Mouse (Mus musculus) limb, embryonic 11.5 days (tissue): ENCODE data around the gene Aff3. TPM values are rescaled to one million over a fixed set of nuclear protein-coding genes. Genes with fewer than 3 reads are reported as not detected.
A peak's percentile ranks its signal among the peaks of the same experiment; 100 is the strongest.

Source experiments
- ATAC-seq: fragments of 200-750 bp; cut with Nextera tagmentation; 2 replicates; pipeline ENCODE4 v1.8.0; 2017; ENCODE audit warnings: low read depth; ENCODE audit not compliant: insufficient number of reproducible peaks, low FRiP score, low TSS enrichment
- DNase-seq: peaks from one replicate; pipeline ENCODE4 v3.0.0-alpha.2; 2015; ENCODE audit warnings: low spot score
- H3K27ac ChIP-seq: fragments of 300-500 bp; sonication (generic); replicated peaks from 2 replicates; pipeline ENCODE4 v1.5.1; 2014; ENCODE audit warnings: low read depth, mild to moderate bottlenecking, low read length
- H3K27me3 ChIP-seq: fragments of 300-500 bp; sonication (generic); 2 replicates; pipeline ENCODE4 v1.6.1; 2014; ENCODE audit warnings: mild to moderate bottlenecking, low read length, mixed read lengths; ENCODE audit not compliant: control insufficient read depth, insufficient read depth
- H3K36me3 ChIP-seq: fragments of 300-500 bp; sonication (generic); 2 replicates; pipeline ENCODE4 v1.6.1; 2014; ENCODE audit warnings: mild to moderate bottlenecking, low read length, moderate library complexity, mixed read lengths; ENCODE audit not compliant: control insufficient read depth, insufficient read depth
- H3K4me1 ChIP-seq: fragments of 300-500 bp; sonication (generic); 2 replicates; pipeline ENCODE4 v1.6.1; 2014; ENCODE audit warnings: low read length, mixed read lengths; ENCODE audit not compliant: control insufficient read depth, insufficient read depth
- H3K4me2 ChIP-seq: fragments of 300-500 bp; sonication (generic); 2 replicates; pipeline ENCODE4 v1.6.1; 2014; ENCODE audit warnings: low read depth, mild to moderate bottlenecking, moderate library complexity; ENCODE audit not compliant: severe bottlenecking
- H3K4me3 ChIP-seq: fragments of 300-500 bp; sonication (generic); 2 replicates; pipeline ENCODE4 v1.5.1; 2014; ENCODE audit warnings: low read depth, low read length
- H3K9ac ChIP-seq: fragments of 300-500 bp; sonication (generic); 2 replicates; pipeline ENCODE4 v1.6.1; 2014; ENCODE audit warnings: mild to moderate bottlenecking, low read length
- H3K9me3 ChIP-seq: fragments of 300-500 bp; sonication (generic); 2 replicates; pipeline ENCODE4 v1.6.1; 2016; ENCODE audit warnings: low read length; ENCODE audit not compliant: control insufficient read depth
- WGBS: fragments of 180-500 bp; shearing (Covaris S2); extraction: QIAGEN DNeasy Blood & Tissue Kit; methylation state at CpG from one replicate; pipeline ENCODE4 v1.1.7; 2014; 5-methylcytosine and 5-hydroxymethylcytosine counted together
- polyA plus RNA-seq: library from polyadenylated mRNA; unstranded; fragments of >200 nt; fragmentation: Nextera tagmentation; extraction: Ambion mirVana; gene quantifications from 2 replicates; pipeline ENCODE4 v1.2.1, GENCODE M21; 2014

The Aff3 gene
- polyA plus RNA-seq, 1 experiment from 2014 or later, result 43.9 TPM

GRCm38 (mm10) chr1:38628426-38628825 lies 36.3 kb downstream of the Aff3 start:
- H3K36me3 ChIP-seq, result no peaks in the 10 kb centered on the region
- H3K4me3 ChIP-seq, result peak overlapping the region; percentile 92
- H3K27ac ChIP-seq, result peak overlapping the region; percentile 96
- H3K9me3 ChIP-seq, result no peaks in the 10 kb centered on the region
- peaks cover 46% of the 10 kb centered on the region for H3K4me1 ChIP-seq
- ATAC-seq, result no peak
- WGBS, result 19% methylated on average over 8 of the region's 8 CpGs
- peak overlapping the region; percentile 95 for H3K9ac ChIP-seq
- peak; percentile 63 for DNase-seq
- H3K4me2 ChIP-seq, result peak overlapping the region; percentile 85
- no peaks in the 10 kb centered on the region for H3K27me3 ChIP-seq

DNA sequence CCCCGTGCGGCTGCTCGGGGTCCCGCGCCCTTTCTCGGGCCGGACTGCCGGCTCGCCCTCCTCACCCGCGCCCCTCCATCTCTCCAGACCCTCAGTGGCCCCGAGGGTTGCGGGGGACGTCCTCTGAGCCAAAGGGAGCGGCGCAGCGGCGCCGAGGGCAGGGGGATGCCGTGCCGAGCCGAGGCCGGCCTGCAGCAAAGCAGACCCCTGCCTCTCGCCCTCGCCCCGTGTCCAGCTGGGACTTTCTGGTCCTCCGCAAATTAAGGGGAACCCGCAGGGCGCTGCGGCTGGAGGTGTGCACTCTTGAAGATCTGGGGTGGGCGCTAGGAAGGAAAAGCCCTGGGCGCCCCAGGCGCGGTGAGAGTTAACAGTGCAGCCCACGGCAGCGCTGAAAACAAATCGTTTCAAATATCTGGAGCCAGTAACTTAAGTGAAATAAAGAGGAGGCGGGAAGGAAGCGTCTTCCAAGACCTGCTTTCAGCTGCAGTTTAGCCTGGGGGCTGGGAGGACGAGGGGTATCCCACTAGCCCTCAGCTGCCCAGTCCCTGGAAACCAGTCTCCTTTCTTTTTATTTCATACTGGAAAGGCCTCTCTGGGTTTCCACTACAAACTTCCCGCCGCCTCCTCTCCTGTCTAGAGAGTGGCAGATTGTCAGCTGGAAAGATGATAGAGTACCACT lies 36.9 kb downstream of the Aff3 start:
- peak overlapping the region; percentile 92 for H3K4me3 ChIP-seq
- WGBS, result under 1% methylated on average over 36 of the region's 42 CpGs
- ATAC-seq (peak; percentile 36), DNase-seq (peak; percentile 76)
- peak overlapping the region; percentile 95 for H3K9ac ChIP-seq
- H3K27me3 ChIP-seq, result no peaks in the 10 kb centered on the region
- peaks cover 43% of the 10 kb centered on the region for H3K4me1 ChIP-seq
- H3K9me3 ChIP-seq, result no peaks in the 10 kb centered on the region
- no peaks in the 10 kb centered on the region for H3K36me3 ChIP-seq
- peak overlapping the region; percentile 96 for H3K27ac ChIP-seq
- H3K4me2 ChIP-seq, result peak overlapping the region; percentile 85

GRCm38 (mm10) chr1:38626739-38627661 lies 37.8 kb downstream of the Aff3 start:
- ATAC-seq (peak; percentile 65), DNase-seq (peak; percentile 73)
- Histone ChIP-seq H3K4me3 (peak overlapping the region; percentile 92), H3K36me3 (no peaks in the 10 kb centered on the region), H3K9ac (peak overlapping the region; percentile 95), H3K4me2 (peak overlapping the region; percentile 85), H3K4me1 (peaks cover 41% of the 10 kb centered on the region), H3K9me3 (no peaks in the 10 kb centered on the region), H3K27me3 (no peaks in the 10 kb centered on the region), H3K27ac (peak overlapping the region; percentile 96)
- 0% methylated on average over 40 of the region's 133 CpGs for WGBS

GRCm38 (mm10) chr1:38626388-38626738 lies 38.4 kb downstream of the Aff3 start:
- ATAC-seq (peak; percentile 24; the same call in 1 of the 2 replicates), DNase-seq (no peak)
- Histone ChIP-seq H3K9ac (peak overlapping the region; percentile 95), H3K36me3 (no peaks in the 10 kb centered on the region), H3K4me3 (peak overlapping the region; percentile 92), H3K27me3 (no peaks in the 10 kb centered on the region), H3K9me3 (no peaks in the 10 kb centered on the region), H3K27ac (peak overlapping the region; percentile 96), H3K4me1 (peaks cover 36% of the 10 kb centered on the region), H3K4me2 (peak overlapping the region; percentile 85)
- 2% methylated on average over 10 of the region's 10 CpGs for WGBS

- ATAC-seq, result no peak
- Histone ChIP-seq H3K4me2 (no peak overlapping the region), H3K4me3 (no peak overlapping the region), H3K27me3 (no peaks in the 10 kb centered on the region), H3K36me3 (peaks cover 5% of the 10 kb centered on the region; the same call in 1 of the 2 replicates), H3K27ac (no peak overlapping the region), H3K9ac (no peak overlapping the region), H3K4me1 (peaks cover 20% of the 10 kb centered on the region), H3K9me3 (no peaks in the 10 kb centered on the region)
- no peak for DNase-seq
- WGBS, result 52% methylated on average over 4 of the region's 4 CpGs
Measured at GRCm38 (mm10) chr1:38621840-38622239, 42.9 kb downstream of the Aff3 start.

DNA sequence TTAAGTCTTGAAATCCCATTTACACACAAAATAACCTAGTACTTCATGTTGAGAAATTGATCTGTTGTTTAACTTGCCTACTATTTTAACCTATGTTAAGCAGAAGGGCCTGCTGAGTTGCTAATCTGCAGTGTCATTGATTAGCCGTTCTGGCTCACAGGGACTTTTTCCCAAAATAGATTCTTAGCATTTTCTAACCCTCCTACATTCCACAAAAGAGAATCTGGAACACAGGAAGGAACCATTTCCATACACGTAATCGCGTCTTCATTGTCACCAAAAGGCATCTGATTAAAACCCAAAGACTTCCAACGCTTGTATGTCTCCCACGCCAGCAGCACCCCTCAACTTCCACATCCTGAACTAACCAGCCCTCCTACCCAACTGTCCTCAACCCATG lies 44.4 kb downstream of the Aff3 start:
- 92% methylated on average over 6 of the region's 6 CpGs for WGBS
- DNase-seq (no peak), ATAC-seq (no peak)
- no peaks in the 10 kb centered on the region for H3K9me3 ChIP-seq
- H3K4me1 ChIP-seq, result peaks cover 15% of the 10 kb centered on the region
- H3K4me3 ChIP-seq, result no peak overlapping the region
- H3K27ac ChIP-seq, result no peak overlapping the region
- H3K27me3 ChIP-seq, result no peaks in the 10 kb centered on the region
- H3K9ac ChIP-seq, result no peak overlapping the region
- H3K36me3 ChIP-seq, result peaks cover 5% of the 10 kb centered on the region; the same call in 1 of the 2 replicates
- no peak overlapping the region for H3K4me2 ChIP-seq

DNA sequence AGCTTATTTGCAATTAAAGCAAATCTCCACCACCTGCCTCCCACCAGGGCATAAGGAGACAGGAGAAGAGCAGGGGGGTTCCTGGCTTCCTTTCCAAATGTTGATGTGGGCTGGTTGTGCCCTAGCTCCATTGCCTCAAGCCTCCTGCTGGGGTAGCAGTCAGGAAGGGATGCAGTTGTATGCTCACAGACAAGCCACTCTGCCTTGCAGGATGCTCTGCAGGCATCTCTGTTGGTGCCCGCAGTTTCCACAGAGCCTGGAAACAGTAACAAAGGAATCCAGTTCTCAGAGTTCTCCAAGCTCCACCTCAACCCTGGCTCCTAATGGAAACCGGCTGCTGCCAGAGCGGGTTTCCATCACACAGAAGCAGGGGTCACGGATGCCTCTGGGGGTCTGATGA lies 58.0 kb downstream of the Aff3 start:
- H3K27me3 ChIP-seq, result no peaks in the 10 kb centered on the region
- peaks cover 17% of the 10 kb centered on the region for H3K4me1 ChIP-seq
- no peak overlapping the region for H3K4me3 ChIP-seq
- no peaks in the 10 kb centered on the region; the same call in 1 of the 2 replicates for H3K36me3 ChIP-seq
- ATAC-seq (no peak), DNase-seq (peak; percentile 86)
- H3K4me2 ChIP-seq, result peak overlapping the region; percentile 8; the same call in 1 of the 2 replicates
- 9% methylated on average over 4 of the region's 4 CpGs for WGBS
- H3K27ac ChIP-seq, result peak overlapping the region; percentile 79
- no peak overlapping the region; the same call in 1 of the 2 replicates for H3K9ac ChIP-seq
- no peaks in the 10 kb centered on the region for H3K9me3 ChIP-seq

- H3K4me2 ChIP-seq, result no peak overlapping the region
- no peak overlapping the region for H3K9ac ChIP-seq
- no peaks in the 10 kb centered on the region for H3K27me3 ChIP-seq
- 76% methylated on average over 4 of the region's 4 CpGs for WGBS
- no peaks in the 10 kb centered on the region for H3K9me3 ChIP-seq
- H3K36me3 ChIP-seq, result no peaks in the 10 kb centered on the region
- H3K27ac ChIP-seq, result no peak overlapping the region
- DNase-seq (no peak), ATAC-seq (no peak)
- H3K4me3 ChIP-seq, result no peak overlapping the region
- H3K4me1 ChIP-seq, result peaks cover 21% of the 10 kb centered on the region
Measured at GRCm38 (mm10) chr1:38605426-38605825, 59.3 kb downstream of the Aff3 start.
